Mouse (Mus musculus) olfactory bulb, adult 2 months (tissue): ENCODE results near the gene Fau.

ENCODE experiments used
- CTCF ChIP-seq: fragments of 200-500 bp; IDR thresholded peaks from 2 replicates; pipeline ENCODE4 v1.5.1; 2012; ENCODE audit warnings: low read depth, mild to moderate bottlenecking, low read length, moderate library complexity; ENCODE audit not compliant: insufficient read depth
- POLR2A ChIP-seq: fragments of 200-500 bp; IDR thresholded peaks from 2 replicates; pipeline ENCODE4 v1.6.1; 2012; ENCODE audit warnings: mild to moderate bottlenecking, low read depth, low read length, moderate library complexity; ENCODE audit not compliant: insufficient read depth

DNA sequence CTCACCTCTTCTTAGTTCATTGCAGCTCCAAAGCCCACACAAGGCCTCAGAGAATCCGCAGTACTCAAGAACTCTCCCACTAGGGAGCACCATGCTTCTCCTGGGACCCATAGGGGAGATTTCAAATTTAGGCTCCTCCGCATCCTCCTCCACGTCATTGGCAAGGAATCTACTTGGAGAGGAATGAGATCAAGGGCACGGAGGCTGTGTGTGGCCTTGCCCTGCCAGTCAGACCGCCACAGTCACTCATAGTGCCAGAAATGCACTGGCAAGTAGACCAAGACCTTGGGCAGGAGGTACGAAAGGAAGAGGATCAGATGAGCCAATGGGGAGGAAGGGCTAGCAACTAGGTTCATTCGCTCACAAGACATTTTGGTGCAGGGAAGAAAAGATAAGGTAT is 33.7 kb upstream of the Fau start:
- TF ChIP-seq CTCF, result no peak
- TF ChIP-seq POLR2A, result no peak
